Mouse (Mus musculus) kidney, adult 18-20 months (tissue): ENCODE results near the gene Dmrtc2.
A peak's percentile ranks its signal among the peaks of the same experiment; 100 is the strongest.

ENCODE experiments used
- DNase-seq: peaks from one replicate; pipeline ENCODE4 v3.0.0; 2021

The Dmrtc2 gene

DNA sequence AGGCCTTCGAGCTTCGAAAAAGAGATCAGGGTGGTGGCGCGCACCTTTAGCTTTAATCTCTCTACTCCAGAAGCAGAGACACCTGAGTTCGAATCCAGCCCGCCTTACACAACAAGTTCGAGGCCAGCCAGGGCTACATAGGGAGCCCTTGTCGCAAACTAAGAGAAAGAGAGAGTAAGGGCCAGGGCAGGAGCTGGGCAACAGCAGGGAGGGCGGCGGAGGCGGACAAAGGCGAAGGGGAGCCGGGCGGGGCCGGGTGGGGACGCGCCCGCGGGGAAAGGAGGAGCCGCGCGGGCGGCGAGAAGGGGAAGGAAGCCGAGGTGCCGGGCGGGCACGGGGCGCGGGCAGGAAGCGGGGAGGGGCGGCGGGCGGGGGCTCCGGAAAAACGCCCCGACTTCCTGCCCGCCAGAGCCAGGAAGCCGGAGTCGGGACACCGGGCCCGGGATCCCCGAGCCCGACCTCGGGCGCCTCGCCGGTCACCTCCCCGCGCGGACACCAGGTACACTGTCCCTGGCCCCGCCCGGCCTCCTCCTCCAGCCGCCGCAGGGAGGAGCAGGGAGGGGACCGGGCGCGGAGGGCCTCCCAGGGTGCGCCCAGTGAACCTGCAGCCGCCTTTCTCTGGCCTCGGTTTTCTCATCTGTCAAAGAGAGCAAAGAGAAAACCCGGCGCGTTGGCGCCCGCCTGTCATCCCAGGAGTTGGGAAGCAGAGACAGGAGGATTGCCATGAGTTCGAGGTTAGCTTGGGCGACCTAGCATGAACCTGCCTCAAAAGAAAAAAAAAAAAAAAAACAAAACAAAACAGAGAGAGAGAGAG is 33.0 kb downstream of the Dmrtc2 start, which contains the start of gene Arhgef1:
Gene Arhgef1 (plus strand): TSS at position 283 of the 814 bp plus-strand sequence.
- DNase-seq = peak; percentile 83

DNA sequence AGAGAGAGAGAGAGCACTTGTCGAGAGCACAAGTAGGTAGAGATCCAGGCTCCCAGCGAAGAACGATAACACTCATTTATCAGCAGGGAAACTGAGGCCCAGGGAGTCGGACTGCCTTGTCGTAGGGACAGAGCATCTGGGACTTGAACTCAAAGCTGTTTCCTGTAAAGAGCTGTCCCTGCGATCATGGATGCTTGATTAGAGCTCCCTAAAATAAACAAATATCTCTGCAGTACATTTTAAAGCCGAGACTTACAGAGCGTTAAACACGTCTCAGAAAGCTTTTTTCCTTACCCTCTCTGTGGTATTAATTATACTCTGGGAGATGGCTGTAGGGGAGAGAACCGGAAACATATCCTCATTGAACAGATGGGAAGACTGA is 33.6 kb downstream of the Dmrtc2 start:
- no peak for DNase-seq

DNA sequence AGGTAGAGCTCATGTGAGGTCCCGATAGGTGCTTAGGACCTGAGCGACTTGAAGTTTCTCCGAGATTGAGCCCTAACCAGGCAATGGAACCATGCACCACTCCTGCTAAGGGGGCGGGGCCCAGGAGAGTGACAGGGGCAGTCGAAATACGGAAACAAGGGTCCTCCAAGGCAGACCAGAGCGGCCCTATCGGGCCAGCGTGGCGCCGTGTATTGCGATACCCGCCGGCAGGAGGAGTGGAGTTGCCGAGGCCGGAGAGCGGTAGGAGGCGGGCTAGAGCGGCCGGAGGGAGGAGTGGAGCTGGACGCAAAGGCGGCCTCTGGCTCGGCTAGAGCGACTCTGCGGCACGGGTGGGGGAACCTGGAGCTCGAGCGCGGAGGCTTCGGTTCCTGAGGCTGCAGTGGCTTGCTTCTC is 34.2 kb downstream of the Dmrtc2 start:
- peak; percentile 96 for DNase-seq

DNA sequence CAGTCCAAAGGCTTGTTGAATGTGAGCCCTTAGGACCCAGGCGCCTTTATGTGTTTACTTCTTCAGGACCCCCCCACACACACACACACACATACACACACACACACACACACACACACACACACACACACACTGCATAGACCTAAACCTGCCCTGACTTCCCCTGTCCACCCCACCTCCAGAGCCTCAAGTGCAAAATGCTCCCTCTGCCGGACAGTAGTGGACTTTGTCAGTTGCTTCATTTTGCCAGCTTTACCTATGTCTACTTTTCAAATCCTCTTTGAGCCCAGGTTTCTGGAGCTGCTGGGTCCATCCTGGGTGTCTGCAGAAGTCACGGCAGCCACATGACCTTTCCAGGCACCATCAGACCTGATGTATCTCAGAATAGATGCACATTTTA is 35.1 kb downstream of the Dmrtc2 start:
- peak; percentile 66 for DNase-seq

DNA sequence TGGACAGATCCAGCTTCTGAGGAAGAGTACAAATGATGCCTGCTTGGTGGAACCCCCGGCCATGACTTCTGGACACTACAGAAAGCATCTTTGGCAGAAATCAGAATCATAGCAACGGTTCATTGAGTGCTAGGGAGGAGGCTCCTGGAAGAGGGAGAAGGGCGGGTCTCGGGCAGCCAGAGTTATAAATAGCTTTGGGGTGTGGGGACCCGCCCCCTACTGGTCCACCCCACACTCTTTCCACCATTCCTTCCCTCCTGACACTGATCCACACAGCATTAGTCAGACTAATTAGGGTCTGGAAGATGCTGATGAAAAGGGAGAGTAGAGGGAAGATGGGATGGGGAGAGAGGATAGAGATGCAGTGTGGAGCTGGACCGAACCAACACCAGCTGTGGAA is 36.7 kb downstream of the Dmrtc2 start:
- DNase-seq = no peak

DNA sequence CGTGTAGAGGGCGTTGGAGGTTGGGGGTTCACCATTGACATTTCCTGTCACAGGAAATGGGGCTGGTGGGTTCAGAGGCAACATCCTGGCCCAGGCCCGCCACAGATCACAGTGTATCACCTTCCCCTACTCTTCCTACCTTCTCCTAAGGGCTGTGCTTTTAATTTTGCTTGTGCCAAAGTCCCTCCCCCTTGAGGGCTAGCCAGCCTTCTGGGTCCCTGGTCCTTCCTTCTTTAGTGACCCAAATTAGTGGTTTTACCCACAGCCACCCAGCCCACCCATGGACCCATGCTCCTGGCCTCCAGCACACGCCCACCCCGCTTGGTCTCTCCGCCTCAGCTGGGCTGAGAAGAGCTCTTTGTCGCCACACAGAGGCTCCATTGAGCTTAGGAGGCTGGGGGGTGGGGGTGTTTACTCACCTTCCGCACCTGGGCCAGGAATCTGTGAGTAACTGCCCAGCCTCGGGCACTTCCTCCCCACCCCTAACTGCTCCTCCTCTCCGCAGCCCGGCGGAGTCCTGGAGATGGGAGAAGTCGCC is 37.4 kb downstream of the Dmrtc2 start:
- DNase-seq = no peak

DNA sequence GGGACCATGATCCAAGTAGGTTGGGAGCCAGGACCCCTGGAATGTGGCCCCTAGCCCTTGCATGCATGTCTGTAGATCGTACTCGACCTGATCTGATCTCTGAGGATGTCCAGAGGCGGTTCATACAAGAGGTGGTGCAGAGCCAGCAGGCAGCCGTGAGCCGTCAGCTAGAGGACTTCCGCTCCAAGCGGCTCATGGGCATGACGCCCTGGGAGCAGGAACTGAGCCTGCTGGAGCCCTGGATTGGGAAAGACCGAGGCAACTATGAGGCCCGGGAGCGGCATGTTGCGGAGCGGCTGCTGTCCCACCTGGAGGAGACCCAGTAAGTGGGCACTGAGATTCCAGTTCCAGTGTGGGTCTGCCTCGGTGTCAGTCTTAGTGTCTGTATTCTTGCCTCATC is 42.6 kb downstream of the Dmrtc2 start:
- DNase-seq = no peak

DNA sequence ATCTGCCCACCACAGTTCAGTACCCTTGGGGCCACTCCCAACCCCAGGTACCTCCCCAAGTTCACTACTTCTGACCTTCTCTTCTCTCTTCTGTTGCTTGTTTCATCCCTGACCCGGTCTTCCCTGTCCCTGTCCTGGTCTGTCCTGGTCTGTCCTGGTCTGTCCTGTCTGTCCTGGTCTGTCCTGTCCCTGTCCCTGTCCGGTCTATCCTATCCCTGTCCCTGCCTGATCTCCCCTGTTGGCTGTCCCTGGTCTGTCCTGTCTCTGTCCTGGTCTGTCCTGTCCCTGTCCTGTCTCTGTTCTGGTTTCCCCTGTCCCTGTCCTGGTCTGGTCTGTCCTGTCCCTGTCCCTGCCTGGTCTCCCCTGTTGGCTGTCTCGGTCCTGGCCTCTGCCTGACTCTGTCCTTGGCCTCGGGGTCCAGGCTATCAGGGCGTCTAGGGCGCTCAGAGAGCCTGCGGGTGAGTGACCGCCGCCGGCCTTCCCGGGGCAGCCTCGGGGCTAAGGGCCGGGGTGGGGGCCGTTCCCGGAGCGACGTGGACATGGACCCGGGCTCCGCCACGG is 49.0 kb downstream of the Dmrtc2 start:
- no peak for DNase-seq

DNA sequence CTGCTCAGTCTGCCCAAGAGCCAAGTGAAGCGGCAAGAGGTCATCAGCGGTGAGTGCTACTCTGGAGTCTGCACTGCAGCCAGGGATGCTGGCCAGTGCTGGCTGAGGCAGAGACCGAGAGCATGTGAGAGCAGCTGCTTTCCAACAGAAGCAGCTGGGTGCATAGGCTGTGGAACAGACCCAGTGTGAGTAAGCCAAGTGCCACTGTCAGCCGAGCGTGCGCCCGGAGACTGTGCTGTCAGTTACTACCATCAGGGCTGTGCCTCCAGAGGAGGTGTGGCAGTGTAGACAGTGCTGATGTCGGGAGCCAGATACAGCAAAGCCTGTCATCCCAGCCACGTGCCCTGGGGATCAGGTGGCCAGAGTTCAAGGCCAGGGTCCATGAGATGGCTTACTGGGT is 49.9 kb downstream of the Dmrtc2 start:
- no peak for DNase-seq
